Mouse (Mus musculus) kidney, postnatal 14 days (tissue): ENCODE data around the gene Amy1.
"Not testable (repeated sequence)": the region's sequence is repeated elsewhere in the genome, so short reads cannot be mapped to it uniquely, and the experiment has no call there.

Experiments
- DNase-seq: peaks from one replicate; pipeline ENCODE4 v3.0.0; 2022; ENCODE audit warnings: mixed read lengths

The Amy1 gene

DNA sequence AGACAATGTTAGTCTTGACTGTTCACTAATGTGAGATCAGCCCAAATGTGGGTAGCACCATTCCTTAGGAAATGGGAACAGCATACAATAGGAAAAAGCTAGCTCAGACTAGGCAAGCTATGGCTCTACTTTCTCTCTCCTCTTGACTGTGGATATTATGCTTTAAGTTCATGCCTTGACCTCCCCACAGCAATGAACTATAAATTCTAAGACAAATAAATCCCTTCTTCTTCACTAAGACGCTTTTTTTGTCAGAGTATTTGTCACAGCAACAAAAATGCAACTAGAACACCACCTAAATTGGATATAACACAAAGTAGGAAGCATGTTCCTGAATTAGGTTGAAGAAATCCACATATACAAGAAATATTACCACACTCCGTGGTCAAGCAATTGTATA, at the start of gene Amy1:
Gene Amy1, minus strand, starts transcription at position 101 of the 400 bp plus-strand sequence.
- DNase-seq = no peak

GRCm38 (mm10) chr3:113654335-113654734, 47.8 kb upstream of the Amy1 start:
- DNase-seq = no peak

DNA sequence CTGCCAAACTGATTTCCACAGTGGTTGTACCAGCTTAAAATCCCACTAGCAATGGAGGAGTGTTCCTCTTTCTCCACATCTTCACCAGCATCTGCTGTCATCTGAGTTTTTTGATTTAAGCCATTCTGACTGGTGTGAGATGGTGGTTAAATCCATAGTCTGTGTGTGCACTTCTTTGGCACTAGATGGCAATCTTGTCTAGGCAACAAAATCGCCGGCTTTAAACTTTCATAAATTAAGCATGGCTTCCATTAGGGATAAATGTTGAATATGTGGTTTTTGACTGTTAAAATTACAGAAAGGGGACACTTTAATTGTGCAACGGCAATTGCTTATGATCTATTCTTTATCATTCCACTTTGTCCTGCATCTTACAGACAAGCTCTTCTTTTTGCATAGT, 44.9 kb upstream of the Amy1 start:
- DNase-seq = not testable (repeated sequence)

- no peak for DNase-seq
These were observed 33.0 kb upstream of the Amy1 start for GRCm38 (mm10) chr3:113639545-113639944.

GRCm38 (mm10) chr3:113634220-113634619, 27.7 kb upstream of the Amy1 start:
- DNase-seq = no peak

DNA sequence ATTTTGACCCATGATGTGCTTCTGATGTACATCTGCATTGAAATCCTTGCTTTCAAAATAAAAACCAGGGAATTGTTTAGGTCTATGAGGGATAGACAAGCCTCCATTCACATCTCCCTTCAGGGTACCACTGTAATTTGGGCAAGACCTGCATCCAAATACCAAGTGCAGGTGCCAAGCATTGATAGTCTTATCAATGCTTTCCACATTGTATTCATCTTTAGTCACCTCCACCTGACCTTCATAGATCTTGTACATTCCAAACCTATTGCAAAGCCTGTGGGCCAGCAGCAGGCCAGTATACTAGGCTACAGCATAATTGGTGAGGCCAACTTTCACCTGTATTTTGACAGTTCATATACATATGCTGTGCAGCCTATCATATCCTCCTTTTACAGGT, 25.1 kb upstream of the Amy1 start:
- no peak for DNase-seq

DNA sequence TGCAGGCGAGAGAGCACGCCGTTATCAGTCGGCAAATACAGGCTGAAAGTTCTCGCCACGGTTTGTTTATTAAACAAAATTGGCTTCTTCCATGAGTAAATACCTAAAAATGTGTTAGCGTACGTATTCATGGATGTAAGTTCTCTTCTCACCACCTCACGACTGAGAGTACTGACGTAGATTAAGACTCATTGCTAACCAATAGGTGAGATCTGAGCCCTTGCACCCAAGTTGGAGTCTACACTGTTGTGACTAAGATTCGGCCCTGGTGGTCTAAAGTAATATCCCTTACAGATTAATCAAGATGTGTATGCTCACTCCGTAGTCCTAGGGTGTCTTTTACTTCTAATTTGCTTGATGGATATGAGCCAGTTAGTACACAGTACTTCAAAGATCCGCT, 24.1 kb upstream of the Amy1 start:
- DNase-seq = no peak

GRCm38 (mm10) chr3:113629606-113630359, 23.3 kb upstream of the Amy1 start, which contains the start of gene Rnpc3:
TSS of gene Rnpc3 (minus strand) at chr3:113630149.
- peak; percentile 97 for DNase-seq

DNA sequence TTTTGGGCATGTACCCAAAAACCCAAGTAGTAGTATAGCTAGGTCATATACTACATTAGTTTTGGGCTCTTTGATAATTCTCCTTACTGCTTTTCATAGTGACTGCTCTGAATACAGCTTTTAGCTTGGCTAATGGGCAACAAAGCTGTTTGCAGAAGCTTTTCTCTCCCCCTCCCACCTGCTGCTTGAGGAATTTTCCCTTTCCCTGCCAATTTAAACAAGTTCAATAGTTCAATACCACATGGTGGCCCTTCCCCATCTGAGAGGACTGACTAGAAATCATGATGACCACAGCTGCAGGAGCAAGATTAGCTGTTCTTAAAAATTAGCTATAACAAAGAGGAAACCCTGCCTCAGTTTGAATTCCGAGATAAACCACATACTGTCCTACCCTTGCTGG, 15.7 kb downstream of the Amy1 start:
- DNase-seq = no peak

GRCm38 (mm10) chr3:113574578-113574977, 31.9 kb downstream of the Amy1 start:
- no peak for DNase-seq

GRCm38 (mm10) chr3:113574138-113574537, 32.4 kb downstream of the Amy1 start:
- DNase-seq = no peak

DNA sequence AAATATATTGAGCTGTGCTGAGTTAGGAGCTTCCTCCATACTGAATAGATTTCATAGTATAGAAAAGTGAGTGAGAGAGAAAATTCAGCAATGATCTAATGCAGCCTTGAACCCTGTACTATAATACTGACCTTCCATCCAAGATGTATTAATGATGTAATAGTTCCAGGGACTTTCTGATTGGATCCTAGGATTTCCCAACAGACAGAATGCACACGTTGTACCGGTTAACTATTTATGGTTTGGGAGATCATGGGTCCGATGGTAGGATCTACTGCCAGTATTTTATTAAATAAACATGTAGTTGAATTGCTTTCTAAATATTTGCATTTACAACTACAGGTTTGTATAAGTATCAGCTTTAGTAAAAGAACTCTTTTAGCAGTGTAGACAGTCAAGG, 34.3 kb downstream of the Amy1 start:
- no peak for DNase-seq

DNA sequence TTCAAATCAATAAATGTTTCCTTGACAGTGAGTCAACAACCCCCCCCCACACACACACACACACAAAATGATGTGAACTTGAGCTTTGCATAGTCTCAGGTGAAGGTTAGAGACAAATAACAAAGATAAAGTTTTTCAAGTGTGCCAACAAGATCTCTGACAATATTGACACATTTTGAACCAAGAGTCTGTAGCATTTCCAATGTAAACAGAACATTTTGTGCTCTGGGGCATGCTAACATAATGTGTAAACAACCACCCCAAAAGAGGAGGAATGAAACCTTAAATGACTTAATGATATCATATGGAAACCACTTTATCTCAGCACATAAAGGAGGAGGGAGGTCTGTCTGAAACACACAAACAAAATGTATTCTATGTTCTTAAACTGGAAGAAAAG, 66.8 kb downstream of the Amy1 start:
- no peak for DNase-seq

DNA sequence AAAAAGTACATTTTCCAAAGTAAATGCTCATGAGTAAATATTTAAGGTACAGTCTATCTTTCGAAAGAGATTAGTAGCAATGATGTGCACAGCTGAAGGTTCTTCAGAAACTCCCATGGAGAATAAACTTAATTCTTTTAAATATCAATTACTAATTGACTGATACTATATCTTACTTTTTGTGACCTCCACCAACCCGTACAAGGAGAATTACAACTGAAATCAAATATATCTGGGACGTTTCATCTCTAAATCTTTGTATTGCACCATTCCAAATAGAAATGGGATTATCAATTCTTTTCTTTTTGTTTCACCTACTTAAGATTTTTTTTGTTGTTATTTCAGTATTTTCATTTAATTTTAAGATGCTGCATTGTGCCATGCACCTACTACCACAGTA, 74.2 kb downstream of the Amy1 start, which contains the start of gene Amy2a1:
Gene Amy2a1, minus strand, starts transcription at position 101 of the 400 bp plus-strand sequence.
- not testable (repeated sequence) for DNase-seq
